Mouse (Mus musculus) midbrain, embryonic 14.5 days (tissue): Measurements from ENCODE around the gene Samd7. TPM values are rescaled to one million over a fixed set of nuclear protein-coding genes. Genes with fewer than 3 reads are reported as not detected.

Source experiments
- ATAC-seq: fragments of 200-750 bp; cut with Nextera tagmentation; 2 replicates; pipeline ENCODE4 v1.8.0; 2017; ENCODE audit warnings: moderate number of reproducible peaks, moderate library complexity; ENCODE audit not compliant: low FRiP score, low TSS enrichment
- DNase-seq: peaks from one replicate; pipeline ENCODE4 v3.0.0-alpha.2; 2015
- H3K27ac ChIP-seq: fragments of 300-500 bp; sonication (generic); replicated peaks from 2 replicates; pipeline ENCODE4 v1.5.1; 2014; ENCODE audit warnings: mild to moderate bottlenecking, low read depth, low read length, moderate library complexity
- H3K27me3 ChIP-seq: fragments of 300-500 bp; sonication (generic); 2 replicates; pipeline ENCODE4 v1.6.1; 2014; ENCODE audit warnings: low read length, control low read depth, mixed read lengths; ENCODE audit not compliant: control insufficient read depth, insufficient read depth
- H3K36me3 ChIP-seq: fragments of 300-500 bp; sonication (generic); 2 replicates; pipeline ENCODE4 v1.6.1; 2014; ENCODE audit warnings: low read length, control low read depth; ENCODE audit not compliant: control insufficient read depth, insufficient read depth
- H3K4me1 ChIP-seq: fragments of 300-500 bp; sonication (generic); 2 replicates; pipeline ENCODE4 v1.6.1; 2014; ENCODE audit warnings: mild to moderate bottlenecking, antibody characterized with exemption, low read length, control low read depth; ENCODE audit not compliant: control insufficient read depth, insufficient read depth
- H3K4me2 ChIP-seq: fragments of 300-500 bp; sonication (generic); 2 replicates; pipeline ENCODE4 v1.6.1; 2014; ENCODE audit warnings: mild to moderate bottlenecking, low read length, moderate library complexity
- H3K4me3 ChIP-seq: fragments of 300-500 bp; sonication (generic); replicated peaks from 2 replicates; pipeline ENCODE4 v1.5.1; 2014; ENCODE audit warnings: low read depth, low read length
- H3K9ac ChIP-seq: fragments of 300-500 bp; sonication (generic); replicated peaks from 2 replicates; pipeline ENCODE4 v1.6.1; 2014; ENCODE audit warnings: mild to moderate bottlenecking, low read length, moderate library complexity
- H3K9me3 ChIP-seq: fragments of 300-500 bp; sonication (generic); 2 replicates; pipeline ENCODE4 v1.6.1; 2016; ENCODE audit warnings: low read length, control low read depth, mixed read lengths; ENCODE audit not compliant: control insufficient read depth
- WGBS: fragments of 180-500 bp; shearing (Covaris S2); extraction: QIAGEN DNeasy Blood & Tissue Kit; methylation state at CpG from one replicate; pipeline ENCODE4 v1.1.7; 2014; 5-methylcytosine and 5-hydroxymethylcytosine counted together
- polyA plus RNA-seq: library from polyadenylated mRNA; unstranded; fragments of >200 nt; fragmentation: Nextera tagmentation; extraction: Ambion mirVana; gene quantifications from 2 replicates; pipeline ENCODE4 v1.2.1, GENCODE M21; 2014

Gene Samd7
- polyA plus RNA-seq, 1 experiment from 2014 or later: not detected

GRCm38 (mm10) chr3:30722036-30722435 is 24.1 kb upstream of the Samd7 start:
- Histone ChIP-seq H3K4me2 (no peak overlapping the region), H3K4me3 (no peak overlapping the region), H3K9ac (no peak overlapping the region), H3K27me3 (no peaks in the 10 kb centered on the region), H3K36me3 (no peaks in the 10 kb centered on the region), H3K9me3 (no peaks in the 10 kb centered on the region), H3K4me1 (no peaks in the 10 kb centered on the region), H3K27ac (no peak overlapping the region)
- ATAC-seq (no peak), DNase-seq (no peak)
- WGBS: 87% methylated on average over 4 of the region's 4 CpGs

GRCm38 (mm10) chr3:30722461-30722860 is 23.6 kb upstream of the Samd7 start:
- Histone ChIP-seq H3K27me3 (no peaks in the 10 kb centered on the region), H3K36me3 (no peaks in the 10 kb centered on the region), H3K9ac (no peak overlapping the region), H3K27ac (no peak overlapping the region), H3K4me2 (no peak overlapping the region), H3K4me3 (no peak overlapping the region), H3K4me1 (no peaks in the 10 kb centered on the region), H3K9me3 (no peaks in the 10 kb centered on the region)
- DNase-seq: no peak
- 86% methylated on average over 2 of the region's 2 CpGs for whole genome bisulfite sequencing
- no peak for ATAC-seq

- Histone ChIP-seq H3K9me3 (no peaks in the 10 kb centered on the region), H3K4me2 (no peak overlapping the region), H3K27me3 (no peaks in the 10 kb centered on the region), H3K9ac (no peak overlapping the region), H3K36me3 (no peaks in the 10 kb centered on the region), H3K4me3 (no peak overlapping the region), H3K27ac (no peak overlapping the region), H3K4me1 (no peaks in the 10 kb centered on the region)
- 53% methylated on average over 5 of the region's 5 CpGs for WGBS
- ATAC-seq (no peak), DNase-seq (peak; percentile 14)
Observed at GRCm38 (mm10) chr3:30723179-30723578, 22.9 kb upstream of the Samd7 start.

GRCm38 (mm10) chr3:30724105-30724824 is 21.8 kb upstream of the Samd7 start:
- DNase-seq (no peak), ATAC-seq (no peak)
- H3K9me3 ChIP-seq: no peaks in the 10 kb centered on the region
- H3K4me2 ChIP-seq: no peak overlapping the region
- H3K4me3 ChIP-seq: no peak overlapping the region
- no peaks in the 10 kb centered on the region for H3K27me3 ChIP-seq
- H3K36me3 ChIP-seq: no peaks in the 10 kb centered on the region
- no peak overlapping the region for H3K9ac ChIP-seq
- H3K4me1 ChIP-seq: no peaks in the 10 kb centered on the region
- 62% methylated on average over 10 of the region's 10 CpGs for WGBS
- no peak overlapping the region for H3K27ac ChIP-seq

GRCm38 (mm10) chr3:30724848-30725465 is 21.1 kb upstream of the Samd7 start:
- Histone ChIP-seq H3K4me1 (no peaks in the 10 kb centered on the region), H3K9ac (no peak overlapping the region), H3K27ac (no peak overlapping the region), H3K27me3 (no peaks in the 10 kb centered on the region), H3K4me2 (no peak overlapping the region), H3K36me3 (no peaks in the 10 kb centered on the region), H3K9me3 (no peaks in the 10 kb centered on the region), H3K4me3 (no peak overlapping the region)
- WGBS: 86% methylated on average over 10 of the region's 10 CpGs
- no peak for DNase-seq
- ATAC-seq: no peak

GRCm38 (mm10) chr3:30725514-30725913 is 20.6 kb upstream of the Samd7 start:
- Histone ChIP-seq H3K27me3 (no peaks in the 10 kb centered on the region), H3K9ac (no peak overlapping the region), H3K4me1 (no peaks in the 10 kb centered on the region), H3K4me3 (no peak overlapping the region), H3K36me3 (no peaks in the 10 kb centered on the region), H3K27ac (no peak overlapping the region), H3K9me3 (no peaks in the 10 kb centered on the region), H3K4me2 (no peak overlapping the region)
- DNase-seq (no peak), ATAC-seq (no peak)
- 84% methylated on average over 7 of the region's 7 CpGs for WGBS

GRCm38 (mm10) chr3:30727209-30727608 is 18.9 kb upstream of the Samd7 start:
- Histone ChIP-seq H3K4me1 (no peaks in the 10 kb centered on the region), H3K9ac (no peak overlapping the region), H3K4me3 (no peak overlapping the region), H3K27ac (no peak overlapping the region), H3K36me3 (no peaks in the 10 kb centered on the region), H3K9me3 (no peaks in the 10 kb centered on the region), H3K27me3 (no peaks in the 10 kb centered on the region), H3K4me2 (no peak overlapping the region)
- ATAC-seq (no peak), DNase-seq (no peak)
- 84% methylated on average over 4 of the region's 4 CpGs for WGBS

- WGBS: 89% methylated on average over 5 of the region's 5 CpGs
- no peak for ATAC-seq
- no peaks in the 10 kb centered on the region for H3K4me1 ChIP-seq
Observed at GRCm38 (mm10) chr3:30729046-30729445, 17.0 kb upstream of the Samd7 start.

GRCm38 (mm10) chr3:30736809-30737208 is 9.3 kb upstream of the Samd7 start:
- H3K9me3 ChIP-seq: no peaks in the 10 kb centered on the region
- peak; percentile 47 for DNase-seq
- H3K36me3 ChIP-seq: no peaks in the 10 kb centered on the region
- peak overlapping the region; percentile 29 for H3K4me2 ChIP-seq
- no peak for ATAC-seq
- H3K27me3 ChIP-seq: no peaks in the 10 kb centered on the region
- H3K4me1 ChIP-seq: peaks cover 5% of the 10 kb centered on the region; the same call in 1 of the 2 replicates
- 47% methylated on average over 9 of the region's 9 CpGs for WGBS
- H3K4me3 ChIP-seq: no peak overlapping the region
- 0 out of 2 replicates have a peak overlapping the region, but pooled peaks have one; percentile 1 for H3K27ac ChIP-seq
- 0 out of 2 replicates have a peak overlapping the region, but pooled peaks have one; percentile 14 for H3K9ac ChIP-seq

More at GRCm38 (mm10) chr3:30729046-30729445, 17.0 kb upstream of the Samd7 start:
- no peak overlapping the region for H3K9ac ChIP-seq
- no peaks in the 10 kb centered on the region for H3K9me3 ChIP-seq
- no peak overlapping the region for H3K27ac ChIP-seq
- H3K27me3 ChIP-seq: no peaks in the 10 kb centered on the region
- no peak overlapping the region for H3K4me3 ChIP-seq
- H3K36me3 ChIP-seq: no peaks in the 10 kb centered on the region
- DNase-seq: no peak
- no peak overlapping the region for H3K4me2 ChIP-seq
